Mouse (Mus musculus) erythroblast, embryonic 14.5 days (primary cell): ENCODE results near the gene Mapre3.

Experiments used
- GATA1 ChIP-seq: IDR thresholded peaks from 2 replicates; pipeline ENCODE4 v1.6.1; 2012; ENCODE audit warnings: low read length, inconsistent platforms, mixed read lengths
- TAL1 ChIP-seq: IDR thresholded peaks from 3 replicates; pipeline ENCODE4 v1.6.1; 2012; ENCODE audit warnings: low read length, inconsistent platforms, mixed read lengths

GRCm38 (mm10) chr5:30868981-30869380 is 54.5 kb downstream of the Mapre3 start:
- no peak for TF ChIP-seq GATA1
- TF ChIP-seq TAL1 = no peak
